Mouse (Mus musculus) lung, postnatal 4 days (tissue): Measurements from ENCODE around the gene Adamts10.

Source experiments
- DNase-seq, 2 experiments: peaks; one replicate each; pipeline ENCODE4 v3.0.0; 2021

Adamts10 gene

DNA sequence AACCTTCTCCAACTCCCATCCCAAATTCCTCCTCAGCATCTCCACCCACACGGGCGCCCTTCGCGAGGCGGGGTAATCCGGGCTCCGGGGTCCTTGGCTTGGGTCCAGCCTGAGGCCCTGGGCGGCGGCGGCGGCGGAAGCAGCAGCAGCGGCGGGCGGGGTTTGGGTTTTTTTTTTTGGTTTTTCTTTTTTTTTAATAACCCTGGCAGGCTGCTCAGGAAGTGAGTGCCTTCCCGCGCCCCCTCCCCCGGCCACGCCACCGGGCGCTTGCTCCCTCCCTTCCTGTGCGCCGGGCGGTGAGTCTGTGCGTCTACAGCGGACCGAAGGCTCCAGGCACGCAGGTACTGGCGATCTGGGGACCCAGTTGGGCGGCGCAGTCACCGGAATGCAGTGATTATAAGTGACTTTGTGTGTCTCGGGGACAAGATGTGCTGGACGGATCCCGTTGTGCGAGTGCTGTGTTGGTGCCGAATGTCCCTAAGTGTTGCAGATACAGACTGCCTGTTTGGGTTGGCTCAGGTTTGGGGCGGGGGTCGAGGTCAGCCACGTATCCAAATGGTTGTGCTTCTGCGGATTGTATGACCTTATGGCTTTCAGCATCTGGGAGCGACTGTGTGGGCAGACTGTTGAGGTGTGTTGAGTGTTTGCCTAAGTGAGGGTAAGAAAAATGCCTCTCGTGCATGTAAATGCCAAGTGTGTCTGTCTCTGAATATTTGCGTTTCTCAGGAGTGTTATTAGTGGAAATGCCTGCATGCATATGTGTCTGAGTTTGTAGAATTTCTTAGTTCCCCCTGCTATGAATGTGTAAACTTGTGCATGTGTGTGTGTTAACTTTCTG lies at the start of gene Adamts10:
Adamts10 (plus strand) TSS at position 287 of the 838 bp plus-strand sequence.
- peak; percentile 91 to 94 for DNase-seq

DNA sequence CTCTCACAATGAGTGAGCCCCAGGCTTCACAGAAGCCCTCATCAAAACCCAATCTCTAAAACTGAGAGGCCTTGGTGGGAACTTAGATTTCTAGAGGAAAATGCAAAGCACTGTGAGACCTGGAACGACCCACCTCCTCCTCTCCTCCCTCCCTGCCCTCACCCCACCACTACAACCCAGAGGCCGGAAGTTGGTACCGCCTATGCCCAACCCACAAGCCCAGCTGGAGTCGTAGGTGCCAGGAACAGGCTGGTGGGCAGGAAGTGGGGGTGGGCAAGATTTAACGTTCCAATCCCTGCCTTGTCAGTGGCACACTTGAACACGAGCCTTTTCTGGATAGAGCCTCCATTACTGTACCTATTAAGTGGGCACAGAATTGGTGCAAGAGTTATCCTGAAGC lies 40.0 kb upstream of the Adamts10 start:
- DNase-seq: peak in 1 of 2 experiments; percentile 37

DNA sequence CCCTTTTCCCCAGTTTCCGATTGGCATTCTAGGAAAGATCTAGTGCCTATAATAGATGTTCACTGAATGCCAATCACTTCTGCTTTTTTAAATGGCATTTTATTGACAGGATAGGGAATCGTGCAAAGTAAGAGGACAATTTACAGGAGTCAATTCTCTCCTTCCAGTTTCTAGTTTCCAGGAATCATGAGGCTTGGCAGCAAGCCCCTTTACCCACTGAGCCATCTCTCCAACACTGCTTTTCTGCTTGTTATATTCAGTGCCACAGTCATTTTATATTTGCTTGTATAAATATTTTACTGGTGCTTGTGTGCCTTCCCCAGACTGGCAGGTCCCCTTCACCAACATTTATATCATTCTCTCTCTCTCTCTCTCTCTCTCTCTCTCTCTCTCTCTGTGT lies 36.8 kb upstream of the Adamts10 start:
- DNase-seq: no peak

DNA sequence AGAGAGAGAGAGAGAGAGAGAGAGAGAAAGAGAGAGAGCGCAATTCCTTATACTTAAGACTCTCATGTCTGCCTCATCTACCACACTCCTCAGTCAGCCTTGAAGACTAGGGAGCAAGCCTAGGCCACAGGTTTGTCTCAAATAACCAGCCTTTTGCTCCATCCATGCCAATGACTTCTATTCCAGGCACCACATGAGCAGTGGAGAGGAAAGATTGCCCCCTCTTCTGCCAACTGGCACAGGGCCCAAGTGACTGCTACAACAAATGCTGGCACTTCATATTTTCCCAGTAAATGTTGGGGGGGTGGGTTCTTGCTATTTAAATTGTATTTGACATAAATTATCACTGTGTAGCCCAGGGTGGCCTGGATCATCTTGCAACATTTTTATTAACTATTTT lies 36.4 kb upstream of the Adamts10 start:
- DNase-seq: peak; percentile 27 to 72

DNA sequence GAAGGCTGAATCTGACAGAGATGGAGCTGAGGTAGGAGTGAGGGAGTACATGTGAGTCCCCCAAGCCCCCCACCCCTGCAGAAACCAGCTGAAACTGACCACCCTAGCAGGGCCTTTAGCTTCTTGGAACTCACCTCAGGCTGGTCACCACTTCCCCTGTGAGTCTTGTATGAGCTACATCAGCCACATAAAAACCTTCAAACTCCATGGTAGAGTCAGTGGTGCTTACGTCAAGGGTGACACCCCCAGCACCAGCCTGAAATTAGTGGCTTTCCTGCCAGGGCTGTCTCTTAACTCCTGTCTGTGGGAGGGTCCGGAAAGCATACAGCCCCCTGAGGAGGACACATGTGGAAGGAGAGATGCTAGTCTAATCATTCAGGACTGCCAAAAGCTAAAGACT lies 32.6 kb upstream of the Adamts10 start:
- no peak for DNase-seq

DNA sequence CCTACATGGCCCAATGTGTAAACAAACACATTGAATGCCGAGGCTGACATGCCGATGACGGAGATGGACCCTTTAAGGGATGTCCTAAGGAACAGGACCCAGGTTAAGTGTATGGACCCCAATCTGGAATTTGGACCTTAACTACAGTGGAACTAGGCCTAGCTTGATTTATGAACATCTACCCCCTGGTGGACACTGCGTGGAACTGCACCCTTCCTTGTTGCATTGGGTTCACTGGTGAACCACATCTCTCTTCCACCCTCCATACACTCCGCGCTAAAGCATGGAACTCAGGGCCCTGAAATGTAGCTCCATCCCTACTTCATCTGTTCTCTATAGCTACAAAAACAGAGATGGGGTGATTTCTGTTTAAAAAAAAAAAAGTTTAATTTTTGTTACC lies 30.9 kb upstream of the Adamts10 start:
- peak; percentile 36 to 56 for DNase-seq

DNA sequence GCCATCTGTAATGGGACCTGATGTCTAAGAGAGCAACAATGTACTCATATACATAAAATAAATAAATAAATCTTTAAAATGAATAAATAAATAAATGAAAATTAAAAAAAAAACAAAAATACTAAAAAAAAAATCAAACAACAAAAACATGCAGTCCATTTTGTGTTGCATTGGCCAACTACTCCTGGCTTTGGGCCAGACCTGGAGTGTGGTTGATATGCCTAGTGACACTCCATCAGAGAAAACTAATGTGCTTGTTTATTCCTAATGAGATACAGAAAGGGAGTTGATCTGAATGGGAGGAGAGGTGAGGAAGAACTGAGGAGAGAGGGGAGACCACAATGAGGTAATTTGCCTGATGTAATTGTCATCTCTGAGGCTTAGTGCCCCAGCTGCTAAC lies 29.4 kb upstream of the Adamts10 start:
- peak; percentile 48 to 64 for DNase-seq

DNA sequence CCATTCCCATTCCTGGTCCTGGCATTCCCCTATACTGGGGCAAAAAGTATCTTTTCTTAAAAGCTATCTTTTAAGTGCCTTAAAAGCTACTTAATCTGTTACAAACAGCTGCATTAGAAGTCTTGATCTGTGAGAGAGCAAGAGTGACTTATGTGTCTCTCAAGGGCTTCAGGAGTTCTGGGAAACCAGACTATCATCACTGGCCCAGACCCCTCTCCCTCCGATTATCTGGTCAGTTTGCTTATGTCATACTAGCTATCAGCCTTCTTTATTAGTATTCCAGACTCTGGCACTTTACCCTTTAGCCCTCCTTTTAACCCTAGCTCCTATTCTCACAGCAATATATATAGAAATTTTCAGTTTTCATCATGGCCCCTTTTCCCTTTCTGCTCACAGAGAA lies 25.1 kb upstream of the Adamts10 start:
- DNase-seq: no peak

DNA sequence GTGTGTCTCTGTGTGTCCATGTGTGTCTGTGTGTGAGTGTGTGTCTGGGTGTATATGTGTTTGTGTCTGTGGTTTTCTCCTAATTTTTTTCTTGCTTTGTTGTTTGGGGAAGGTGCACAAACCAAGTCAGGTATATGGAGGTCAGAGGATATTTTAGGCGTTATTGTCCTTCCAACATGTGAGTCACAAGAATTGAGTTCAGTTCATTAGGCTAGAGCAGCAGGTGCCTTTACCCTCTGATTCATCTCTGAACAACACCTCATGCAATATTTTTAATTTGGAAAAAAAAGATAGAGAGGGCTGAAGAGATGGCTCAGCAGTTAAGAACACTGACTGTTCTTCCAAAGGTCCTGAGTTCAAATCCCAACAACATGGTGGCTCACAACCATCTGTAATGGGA lies 15.6 kb upstream of the Adamts10 start:
- no peak for DNase-seq

DNA sequence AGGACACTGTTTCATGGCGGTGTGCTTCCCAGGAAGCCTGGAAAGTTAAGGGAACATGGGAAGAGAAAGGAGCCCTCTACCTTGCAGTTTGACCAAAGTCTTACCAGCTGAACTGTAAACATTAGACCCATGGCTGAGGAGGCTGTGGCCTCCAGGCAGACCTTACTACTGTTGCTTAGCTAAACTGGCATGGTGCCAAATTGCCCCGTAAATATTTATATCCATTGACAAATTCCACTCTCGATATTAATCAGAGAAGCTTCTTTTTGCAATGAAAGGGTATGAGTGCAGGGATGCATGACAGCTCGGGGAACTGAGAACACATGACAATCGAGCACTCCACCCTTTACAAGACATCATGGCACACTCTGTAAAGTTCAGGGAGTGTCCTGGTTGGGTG lies 13.8 kb upstream of the Adamts10 start:
- DNase-seq: peak in 1 of 2 experiments; percentile 29

DNA sequence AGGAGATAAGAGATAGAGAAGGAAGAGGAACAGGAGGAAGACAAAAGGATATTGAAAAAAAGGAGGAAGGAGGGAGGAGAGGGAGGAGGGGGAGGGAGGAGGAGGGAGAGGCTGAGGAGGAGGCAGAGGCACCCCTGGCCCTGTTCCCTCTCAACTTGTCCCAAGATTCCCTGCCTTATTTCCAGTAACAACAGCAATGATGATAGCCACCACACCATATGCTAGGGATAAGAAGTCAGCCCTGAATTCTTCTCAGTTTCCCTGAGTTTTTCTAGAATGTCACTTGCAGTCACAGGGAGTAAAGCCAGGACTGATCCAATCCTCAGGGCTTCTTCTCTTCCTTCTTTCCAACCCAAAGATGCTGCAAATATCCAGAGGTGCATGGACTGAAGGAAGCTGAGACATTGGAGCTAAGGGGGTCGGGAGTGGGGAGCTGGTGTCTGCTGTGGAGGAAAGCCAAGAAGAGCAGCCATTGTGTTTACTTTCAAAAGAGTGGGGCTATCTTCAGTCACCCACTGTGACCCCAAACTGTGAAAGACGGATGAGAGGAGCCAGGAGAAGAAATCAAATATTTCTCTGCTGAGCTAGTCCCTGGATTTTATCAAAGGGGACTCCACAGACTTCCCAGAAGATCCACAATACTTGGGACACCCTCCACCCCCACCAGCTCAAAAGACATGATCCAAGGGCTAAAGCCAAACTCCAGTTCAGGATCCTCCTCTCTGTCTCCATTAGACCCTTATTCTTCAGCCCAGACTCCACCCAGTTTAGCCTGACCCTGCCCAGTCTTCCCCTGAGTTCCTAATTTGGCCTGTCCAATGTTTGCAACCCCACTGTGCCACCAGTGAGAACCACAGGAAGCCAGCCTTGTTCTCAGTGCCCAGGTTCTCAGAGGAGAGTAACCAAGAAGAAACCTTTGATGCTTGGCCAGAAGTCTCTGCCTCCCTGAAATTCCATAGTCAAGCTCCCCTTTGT lies 11.3 kb upstream of the Adamts10 start:
- DNase-seq: peak in 1 of 2 experiments; percentile 44

DNA sequence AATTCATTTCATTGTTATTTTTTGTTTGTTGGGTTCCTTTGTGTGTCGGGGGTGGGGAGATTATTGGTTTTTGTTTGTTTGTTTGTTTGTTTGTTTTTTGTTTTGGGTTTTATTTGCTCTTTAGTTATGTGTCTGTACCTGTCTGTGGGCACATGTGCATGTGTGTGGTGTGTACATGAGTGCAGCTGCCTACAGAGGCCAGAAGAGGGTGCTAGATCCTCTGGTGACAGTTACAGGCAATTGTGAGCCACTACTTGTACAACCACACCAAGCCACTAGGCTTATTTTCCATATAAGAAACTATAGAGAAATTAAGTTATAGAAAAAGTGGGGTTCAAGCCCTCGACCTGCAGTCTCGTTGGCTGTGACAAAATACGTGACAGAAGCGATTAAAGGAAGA lies 10.1 kb upstream of the Adamts10 start:
- no peak for DNase-seq

DNA sequence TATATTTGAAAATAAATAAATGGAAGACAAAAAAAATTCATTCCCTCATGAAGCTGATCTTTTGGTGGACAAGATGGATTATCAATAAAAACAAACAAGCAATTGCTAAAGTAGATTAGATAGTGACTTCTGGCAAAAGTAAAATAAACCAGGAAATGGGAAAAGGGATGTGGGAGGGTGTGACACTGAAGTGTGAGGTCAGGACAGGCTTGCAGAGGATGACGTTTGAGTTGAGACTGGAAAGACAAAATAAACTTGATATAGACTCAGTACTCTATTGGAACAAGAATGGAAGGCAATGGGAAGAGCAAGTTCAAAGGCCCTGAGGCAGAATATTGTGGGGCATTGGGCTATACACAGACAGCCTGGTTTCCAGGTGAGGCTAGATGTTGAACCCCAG lies 3.6 kb upstream of the Adamts10 start:
- DNase-seq: no peak

DNA sequence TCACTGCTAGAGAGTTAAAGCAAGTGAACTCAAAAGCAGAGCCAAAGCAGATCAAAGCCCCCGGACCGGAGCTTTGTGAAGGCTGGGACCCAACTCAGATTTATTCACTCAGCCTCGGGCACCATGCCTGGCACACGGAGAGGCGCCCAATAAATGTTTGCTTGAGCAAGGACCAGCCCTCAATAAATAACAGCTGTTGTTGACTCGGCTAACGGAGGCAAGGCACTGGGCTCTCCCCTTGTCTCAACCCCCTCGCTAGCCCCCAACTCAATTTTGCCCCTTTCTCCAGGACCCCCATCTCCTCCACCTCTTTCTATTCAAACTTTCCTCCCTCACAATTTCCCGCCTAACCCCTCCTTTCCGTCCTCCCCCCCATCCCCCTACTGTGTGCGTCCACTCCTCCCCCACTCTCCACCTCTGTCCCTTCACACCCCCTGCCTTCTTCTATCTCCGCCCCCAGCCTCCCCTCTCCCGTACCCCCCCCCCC lies 530 bp upstream of the Adamts10 start:
- peak in 1 of 2 experiments; percentile 50 for DNase-seq

DNA sequence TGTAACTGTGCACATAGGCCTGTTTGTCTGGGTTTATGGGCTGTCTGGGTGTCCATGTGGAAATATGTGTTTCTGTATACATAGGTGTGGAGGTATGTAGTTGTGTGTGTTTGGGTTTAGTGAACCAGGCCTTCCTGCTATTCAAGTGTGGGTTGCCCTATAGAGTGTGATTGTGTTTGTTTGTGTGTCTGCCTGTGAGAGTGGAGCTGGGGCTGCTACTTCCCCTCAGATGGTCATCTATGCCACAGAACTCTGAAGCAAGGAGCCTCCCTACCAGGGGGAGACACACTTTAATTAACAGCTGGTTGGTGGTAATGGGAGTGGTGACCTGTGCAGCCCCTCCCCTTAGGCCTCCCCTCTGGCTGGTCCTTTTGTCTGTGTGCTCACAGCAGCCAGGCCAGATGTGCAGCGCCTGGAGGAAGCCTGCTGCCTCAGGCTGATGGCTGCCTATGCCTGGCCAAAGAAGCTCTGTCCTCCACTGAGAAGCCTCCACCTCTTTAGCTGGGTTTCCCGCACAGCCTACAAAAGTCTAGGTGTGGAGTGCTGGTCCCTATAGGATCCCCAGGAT lies 886 bp downstream of the Adamts10 start:
- DNase-seq: peak; percentile 44 to 76

DNA sequence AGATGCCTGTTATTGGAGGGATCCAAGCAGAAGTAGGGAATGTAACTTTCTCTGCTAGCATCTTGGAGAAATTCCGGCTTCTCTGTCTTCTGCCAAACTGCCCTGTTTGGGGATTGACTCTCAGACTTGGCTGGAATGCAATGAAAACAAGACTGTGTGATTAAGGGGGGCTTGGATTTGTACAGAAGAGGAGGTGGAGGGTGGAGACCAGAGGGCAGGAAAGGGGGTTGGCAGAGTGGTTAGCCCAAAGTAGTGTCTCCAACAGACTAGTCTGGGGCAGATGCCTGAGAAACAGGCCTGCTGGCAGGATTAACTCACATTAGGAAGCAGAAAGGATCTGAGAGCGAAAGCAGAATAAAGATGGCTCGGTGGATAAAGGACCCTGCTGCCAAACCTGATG lies 2.5 kb downstream of the Adamts10 start:
- DNase-seq: peak; percentile 38 to 52

DNA sequence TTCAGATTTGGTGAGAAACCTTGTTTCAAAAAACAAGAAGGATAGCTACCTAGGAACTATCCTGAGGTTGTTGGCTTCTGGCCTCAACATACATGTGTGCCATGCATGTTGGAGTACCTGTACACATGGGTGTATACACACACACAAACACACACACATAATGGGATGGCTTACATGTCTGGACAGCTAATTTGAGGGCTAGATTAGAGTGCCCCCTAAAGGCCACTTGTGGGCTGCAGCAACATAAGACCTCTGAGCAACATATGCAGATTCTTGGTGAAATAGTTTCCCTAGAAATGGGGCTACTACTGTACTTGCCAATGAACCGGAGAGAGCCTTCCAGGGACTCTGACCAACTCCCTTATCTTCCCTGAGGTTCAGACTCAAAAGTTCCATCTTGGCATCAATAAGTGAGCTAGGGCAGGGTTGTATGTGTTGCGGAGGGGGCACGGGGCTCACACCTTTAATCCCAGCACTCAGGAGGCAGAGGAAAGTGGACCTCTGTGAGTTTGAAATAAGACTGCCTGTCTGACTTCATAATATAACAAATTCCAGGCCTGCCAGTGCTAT lies 15.2 kb downstream of the Adamts10 start:
- peak; percentile 43 to 68 for DNase-seq

DNA sequence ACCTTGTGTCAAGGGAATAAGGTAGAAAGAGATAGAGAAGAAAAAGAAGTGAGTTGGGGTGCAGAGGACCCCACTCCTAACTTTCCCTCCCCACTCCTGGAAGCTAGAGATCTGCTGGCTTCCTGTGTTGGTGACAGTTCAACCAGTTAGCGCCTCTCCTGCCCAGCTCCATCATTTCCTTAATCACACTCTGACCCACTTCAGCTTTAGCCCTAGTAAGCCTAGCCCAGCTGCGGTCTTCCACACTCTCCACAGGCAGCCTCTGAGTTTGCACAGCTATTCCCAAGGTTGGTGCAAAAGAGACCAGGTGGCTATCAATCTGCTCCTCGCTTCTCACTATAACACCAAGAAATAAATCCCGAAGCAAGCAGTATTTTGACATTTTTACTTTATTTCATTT lies 15.9 kb downstream of the Adamts10 start:
- no peak for DNase-seq

DNA sequence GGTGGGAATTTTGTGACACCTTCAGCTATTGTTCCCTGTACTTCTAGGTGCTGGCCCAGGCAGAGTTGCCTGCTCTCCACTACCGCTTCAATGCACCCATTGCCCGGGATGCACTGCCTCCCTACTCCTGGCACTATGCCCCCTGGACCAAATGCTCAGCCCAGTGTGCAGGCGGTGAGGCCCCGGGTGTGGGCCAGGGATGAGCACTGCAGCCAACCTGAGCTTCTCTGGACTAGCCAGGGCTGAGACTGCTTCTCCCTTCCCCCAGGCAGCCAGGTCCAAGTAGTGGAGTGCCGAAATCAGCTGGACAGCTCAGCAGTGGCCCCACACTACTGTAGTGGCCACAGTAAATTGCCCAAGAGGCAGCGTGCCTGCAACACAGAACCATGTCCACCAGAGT lies 25.2 kb downstream of the Adamts10 start:
- no peak for DNase-seq

DNA sequence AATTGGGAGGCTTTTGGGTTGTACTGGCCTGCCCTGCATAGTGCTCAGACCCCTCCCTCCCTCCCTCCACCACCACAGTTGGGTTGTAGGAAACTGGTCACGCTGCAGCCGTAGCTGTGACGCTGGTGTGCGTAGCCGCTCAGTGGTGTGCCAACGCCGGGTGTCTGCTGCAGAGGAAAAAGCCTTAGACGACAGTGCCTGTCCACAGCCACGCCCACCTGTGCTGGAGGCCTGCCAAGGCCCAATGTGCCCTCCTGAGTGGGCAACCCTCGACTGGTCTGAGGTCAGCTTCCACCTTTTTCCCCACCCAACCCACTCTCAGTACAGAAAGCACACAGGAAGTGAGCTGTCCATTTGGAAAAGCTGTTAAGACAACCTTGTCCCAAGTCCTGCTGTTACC lies 26.4 kb downstream of the Adamts10 start:
- DNase-seq: peak in 1 of 2 experiments; percentile 55

DNA sequence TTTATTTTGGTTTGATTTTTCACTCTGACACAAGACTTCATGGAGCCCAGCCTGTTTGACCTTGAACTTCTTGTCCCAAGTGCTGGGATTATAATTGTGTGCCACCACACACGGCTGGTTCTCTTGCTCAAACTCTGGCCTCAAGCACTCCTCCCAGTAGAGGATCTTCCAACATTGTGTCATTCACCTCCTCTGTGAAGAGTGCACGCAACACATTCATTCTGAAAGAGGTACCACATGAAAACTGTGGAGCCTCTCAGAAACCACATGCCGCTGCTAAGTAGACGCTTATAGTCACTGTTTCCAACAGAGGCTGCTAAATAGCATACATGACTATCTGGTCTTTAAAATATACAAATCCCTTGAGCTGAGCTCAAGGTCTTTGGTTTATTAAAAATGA lies 28.1 kb downstream of the Adamts10 start:
- no peak for DNase-seq

DNA sequence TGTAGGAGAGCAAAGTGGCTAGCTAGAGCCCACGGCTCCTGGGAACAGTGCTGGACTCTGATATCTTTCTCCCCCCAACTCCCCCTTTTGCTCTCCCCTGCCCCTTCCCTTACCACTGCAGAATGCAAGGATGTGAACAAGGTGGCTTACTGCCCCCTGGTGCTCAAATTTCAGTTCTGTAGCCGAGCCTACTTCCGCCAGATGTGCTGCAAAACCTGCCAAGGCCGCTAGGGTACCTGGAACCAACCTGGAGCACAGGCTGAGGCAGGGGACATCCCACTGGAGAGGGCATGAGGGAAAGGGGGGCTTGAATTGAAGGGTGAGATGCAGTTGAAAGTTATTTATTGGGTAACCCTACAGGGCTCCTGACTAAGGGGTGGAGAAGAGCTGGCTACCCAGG lies 29.0 kb downstream of the Adamts10 start:
- peak; percentile 59 to 74 for DNase-seq

DNA sequence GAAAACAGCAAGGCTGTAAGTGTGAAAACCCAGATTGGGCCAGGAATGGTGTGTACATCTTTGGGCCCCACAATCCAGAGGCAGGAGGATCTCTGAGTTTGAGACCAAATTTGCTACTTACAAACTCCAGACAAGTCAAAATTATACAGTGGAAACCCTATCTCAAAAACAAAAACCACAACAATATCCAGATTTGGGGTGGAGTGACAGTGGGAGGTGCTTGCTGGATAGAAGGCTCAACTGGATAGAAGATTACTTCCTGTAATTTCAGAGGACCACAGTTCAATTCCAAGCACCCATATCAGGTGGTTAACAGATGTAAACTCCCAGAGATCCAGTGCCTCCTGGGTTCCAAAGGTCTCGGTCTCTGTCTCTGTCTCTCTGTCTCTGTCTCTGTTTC lies 30.5 kb downstream of the Adamts10 start:
- DNase-seq: no peak
